In genomic region chr7:99079522-99079921, GRCm38 (mm10) we compare ENCODE assay signal across 9 mouse cellular contexts.
DNase-seq lines count a peak whose midpoint lies in the region; ATAC-seq and TF ChIP-seq lines count a peak whose summit lies in the region.
"Had no signal": no experiment of that assay in that cellular context is flagged by ENCODE, and none has a peak within 500 bp of the region (broad histone marks: within the 10 kb centered on the region; RNA-seq: fewer than 3 reads in every experiment).

No protein-coding gene starts in this region.

- no peaks in the 10 kb centered on the region for H3K9me3 ChIP-seq in hindbrain, embryonic 11.5 days (ENCODE audit: control insufficient read depth, low read length)
- H3K9me3 ChIP-seq in hindbrain, embryonic 13.5 days, result no peaks in the 10 kb centered on the region
- H3K9me3 ChIP-seq in CH12.LX (replicated peaks; ENCODE audit: low read length), result no peaks in the 10 kb centered on the region
- H3K9me3 ChIP-seq in embryonic facial prominence, embryonic 11.5 days (replicated peaks; ENCODE audit: control insufficient read depth, low read length), result no peaks in the 10 kb centered on the region
- H3K9me3 ChIP-seq in forebrain, embryonic 15.5 days, result no peaks in the 10 kb centered on the region
- H3K9me3 ChIP-seq: lung, embryonic 15.5 days had no signal

- peak; percentile 67 to 91 for TF ChIP-seq CTCF in CH12.LX (conservative IDR thresholded peaks at IDR 0.05 in 1 of 2, IDR thresholded peaks at IDR 0.05 in 1 of 2; ENCODE audit: low read depth in 2 of 2, low read length in 2 of 2)

- intact Hi-C loops in left cerebral cortex, postnatal 10 days (cut with DNase I), result loop anchor here (5.0 to 10.0 kb wide), 4 partner anchors 117 to 335 kb away; partner anchors contain the start of gene Wnt11

- no peak overlapping the region for H3K27ac ChIP-seq in hindbrain, embryonic 11.5 days (ENCODE audit: low read depth, low read length)
- H3K27ac ChIP-seq in hindbrain, embryonic 13.5 days, result no peak overlapping the region
- no peak overlapping the region for H3K27ac ChIP-seq in CH12.LX (ENCODE audit: insufficient read depth, low read depth)
- no peak overlapping the region for H3K27ac ChIP-seq in embryonic facial prominence, embryonic 11.5 days (replicated peaks; ENCODE audit: low read depth, low read length)
- no peak overlapping the region for H3K27ac ChIP-seq in forebrain, embryonic 15.5 days (replicated peaks)
- H3K27ac ChIP-seq: lung, embryonic 15.5 days had no signal

- in situ Hi-C loops in CH12.LX (cut with MboI; ENCODE audit: low pct_ligation_motif_present, low pct_unique_long_range_greater_than_20kb, low sequenced_read_pairs), result no loop called here

- H3K4me1 ChIP-seq in hindbrain, embryonic 11.5 days (replicated peaks; ENCODE audit: control insufficient read depth, insufficient read depth, low read length), result no peaks in the 10 kb centered on the region
- no peaks in the 10 kb centered on the region for H3K4me1 ChIP-seq in hindbrain, embryonic 13.5 days (replicated peaks)
- H3K4me1 ChIP-seq in CH12.LX (ENCODE audit: control insufficient read depth in 1 of 2, insufficient read depth in 2 of 2), result peaks cover 0 to under 1% of the 10 kb centered on the region in 2 experiments; a peak in 1 of 4 replicates
- no peaks in the 10 kb centered on the region for H3K4me1 ChIP-seq in embryonic facial prominence, embryonic 11.5 days (ENCODE audit: control insufficient read depth, insufficient read depth, low read length)
- no peaks in the 10 kb centered on the region for H3K4me1 ChIP-seq in forebrain, embryonic 15.5 days

- no peak for ATAC-seq in hindbrain, embryonic 11.5 days (ENCODE audit: low FRiP score)
- ATAC-seq in hindbrain, embryonic 13.5 days (ENCODE audit: low FRiP score), result no peak
- no peak for ATAC-seq in embryonic facial prominence, embryonic 11.5 days (replicated peaks; ENCODE audit: insufficient number of reproducible peaks, low FRiP score, low TSS enrichment, low read depth)
- no peak for ATAC-seq in forebrain, embryonic 15.5 days (replicated peaks)

- no peak for TF ChIP-seq EP300 in CH12.LX (IDR thresholded peaks at IDR 0.05; ENCODE audit: low read length)

- DNase-seq in hindbrain, embryonic 11.5 days (ENCODE audit: low spot score), result peak; percentile 80
- no peak for DNase-seq in CH12.LX (ENCODE audit: extremely low read depth)
- peak; percentile 49 to 67 for DNase-seq in adrenal gland, postnatal 36 days
- peak; percentile 85 for DNase-seq in embryonic facial prominence, embryonic 11.5 days (ENCODE audit: low spot score)
- peak; percentile 57 to 59 for DNase-seq in left cerebral cortex, postnatal 10 days (ENCODE audit: extremely low spot score in 1 of 2, low spot score in 2 of 2)
- peak; percentile 63 for DNase-seq in retina, postnatal 1 day

- no peak overlapping the region for H3K9ac ChIP-seq in hindbrain, embryonic 11.5 days (ENCODE audit: low read depth, low read length)
- H3K9ac ChIP-seq in hindbrain, embryonic 13.5 days, result no peak overlapping the region
- H3K9ac ChIP-seq in CH12.LX (ENCODE audit: insufficient read depth, low read depth), result no peak overlapping the region
- no peak overlapping the region for H3K9ac ChIP-seq in embryonic facial prominence, embryonic 11.5 days (replicated peaks; ENCODE audit: low read length)
- H3K9ac ChIP-seq in forebrain, embryonic 15.5 days (replicated peaks), result no peak overlapping the region
- H3K9ac ChIP-seq: lung, embryonic 15.5 days had no signal

- H3K27me3 ChIP-seq in hindbrain, embryonic 11.5 days (ENCODE audit: control insufficient read depth, insufficient read depth, low read length), result no peaks in the 10 kb centered on the region
- H3K27me3 ChIP-seq in hindbrain, embryonic 13.5 days, result no peaks in the 10 kb centered on the region
- no peaks in the 10 kb centered on the region for H3K27me3 ChIP-seq in CH12.LX (replicated peaks)
- H3K27me3 ChIP-seq in embryonic facial prominence, embryonic 11.5 days (ENCODE audit: control insufficient read depth, insufficient read depth, low read length), result no peaks in the 10 kb centered on the region
- H3K27me3 ChIP-seq in forebrain, embryonic 15.5 days, result no peaks in the 10 kb centered on the region
- H3K27me3 ChIP-seq: lung, embryonic 15.5 days had no signal

- no peak for TF ChIP-seq POLR2A in CH12.LX (IDR thresholded peaks at IDR 0.05; ENCODE audit: low read depth, low read length)

- WGBS in hindbrain, embryonic 11.5 days, result 45% methylated on average over 4 of the region's 4 CpGs
- WGBS in hindbrain, embryonic 13.5 days, result 42% methylated on average over 4 of the region's 4 CpGs
- 40% methylated on average over 4 of the region's 4 CpGs for WGBS in embryonic facial prominence, embryonic 11.5 days
- WGBS in forebrain, embryonic 15.5 days, result 35% methylated on average over 4 of the region's 4 CpGs

- TF ChIP-seq RAD21 in CH12.LX (IDR thresholded peaks at IDR 0.05; ENCODE audit: low read depth, low read length), result peak; percentile 94

- no peak overlapping the region for H3K4me3 ChIP-seq in hindbrain, embryonic 11.5 days (ENCODE audit: low read depth, low read length)
- H3K4me3 ChIP-seq in hindbrain, embryonic 13.5 days, result no peak overlapping the region
- H3K4me3 ChIP-seq in CH12.LX (replicated peaks in 1 of 3; ENCODE audit: low read depth in 2 of 3, low read length in 2 of 3, poor library complexity in 1 of 3), result no peak overlapping the region
- no peak overlapping the region for H3K4me3 ChIP-seq in embryonic facial prominence, embryonic 11.5 days (ENCODE audit: low read depth, low read length)
- H3K4me3 ChIP-seq in forebrain, embryonic 15.5 days, result no peak overlapping the region
- H3K4me3 ChIP-seq: lung, embryonic 15.5 days had no signal

- no peaks in the 10 kb centered on the region for H3K79me2 ChIP-seq in CH12.LX (replicated peaks; ENCODE audit: control insufficient read depth, extremely low read depth, insufficient read depth, poor library complexity, severe bottlenecking)

- dilution Hi-C loops in CH12.LX (cut with MboI; ENCODE audit: extremely low pct_ligation_motif_present, extremely low pct_unique_long_range_greater_than_20kb, low sequenced_read_pairs), result no loop called here

- H3K4me2 ChIP-seq in hindbrain, embryonic 11.5 days (replicated peaks; ENCODE audit: low read depth, low read length), result no peak overlapping the region
- H3K4me2 ChIP-seq in hindbrain, embryonic 13.5 days, result no peak overlapping the region
- no peak overlapping the region for H3K4me2 ChIP-seq in CH12.LX (ENCODE audit: insufficient read depth, low read depth, poor library complexity, severe bottlenecking)
- H3K4me2 ChIP-seq in embryonic facial prominence, embryonic 11.5 days (ENCODE audit: low read depth, low read length), result no peak overlapping the region
- H3K4me2 ChIP-seq in forebrain, embryonic 15.5 days (replicated peaks), result no peak overlapping the region
- H3K4me2 ChIP-seq: lung, embryonic 15.5 days had no signal

- H3K36me3 ChIP-seq in hindbrain, embryonic 11.5 days (ENCODE audit: control insufficient read depth, insufficient read depth, low read length), result no peaks in the 10 kb centered on the region
- H3K36me3 ChIP-seq in hindbrain, embryonic 13.5 days, result no peaks in the 10 kb centered on the region
- H3K36me3 ChIP-seq in CH12.LX (replicated peaks in 1 of 2; ENCODE audit: control insufficient read depth in 1 of 2, insufficient read depth in 1 of 2, low read length in 1 of 2), result peaks cover 0 to 82% of the 10 kb centered on the region in 2 experiments
- no peaks in the 10 kb centered on the region for H3K36me3 ChIP-seq in embryonic facial prominence, embryonic 11.5 days (replicated peaks; ENCODE audit: control insufficient read depth, insufficient read depth, low read depth, low read length)
- H3K36me3 ChIP-seq in forebrain, embryonic 15.5 days, result no peaks in the 10 kb centered on the region
- H3K36me3 ChIP-seq: lung, embryonic 15.5 days had no signal

TF ChIP-seq in CH12.LX, 34 proteins besides CTCF, POLR2A, EP300 and RAD21:
- TF ChIP-seq MAFK (IDR thresholded peaks at IDR 0.05; ENCODE audit: insufficient replicate concordance, low read length), result no peak
- TF ChIP-seq JUND (conservative IDR thresholded peaks at IDR 0.05; ENCODE audit: low read depth, low read length), result 0 out of 2 replicates have a peak, but pooled peaks have one; percentile 19
- no peak for TF ChIP-seq USF1 (IDR thresholded peaks at IDR 0.05; ENCODE audit: low read depth, low read length)
- no peak for TF ChIP-seq ZKSCAN1 (IDR thresholded peaks at IDR 0.05; ENCODE audit: borderline replicate concordance, low read depth, low read length)
- peak; percentile 47; the same call in 1 of the 2 replicates for TF ChIP-seq ZC3H11A (IDR thresholded peaks at IDR 0.05; ENCODE audit: low read depth, low read length)
- TF ChIP-seq E2F4 (IDR thresholded peaks at IDR 0.05; ENCODE audit: insufficient replicate concordance, low read depth, low read length), result no peak
- TF ChIP-seq SMC3 (IDR thresholded peaks at IDR 0.05; ENCODE audit: low read depth, low read length), result peak; percentile 78
- no peak for TF ChIP-seq NRF1 (IDR thresholded peaks at IDR 0.05; ENCODE audit: low read depth, low read length)
TF ChIP-seq in CH12.LX: peak in this region for 3.
